Mouse (Mus musculus) ES-Bruce4 (cell line): Measurements from ENCODE around the gene Cltb.

Source experiments
- CTCF ChIP-seq: IDR thresholded peaks from one replicate; pipeline ENCODE4 v1.8.1; 2011; ENCODE audit warnings: low read depth, low read length
- POLR2A ChIP-seq: IDR thresholded peaks from one replicate; pipeline ENCODE4 v1.8.1; 2011; ENCODE audit warnings: low read length; ENCODE audit not compliant: insufficient read depth

DNA sequence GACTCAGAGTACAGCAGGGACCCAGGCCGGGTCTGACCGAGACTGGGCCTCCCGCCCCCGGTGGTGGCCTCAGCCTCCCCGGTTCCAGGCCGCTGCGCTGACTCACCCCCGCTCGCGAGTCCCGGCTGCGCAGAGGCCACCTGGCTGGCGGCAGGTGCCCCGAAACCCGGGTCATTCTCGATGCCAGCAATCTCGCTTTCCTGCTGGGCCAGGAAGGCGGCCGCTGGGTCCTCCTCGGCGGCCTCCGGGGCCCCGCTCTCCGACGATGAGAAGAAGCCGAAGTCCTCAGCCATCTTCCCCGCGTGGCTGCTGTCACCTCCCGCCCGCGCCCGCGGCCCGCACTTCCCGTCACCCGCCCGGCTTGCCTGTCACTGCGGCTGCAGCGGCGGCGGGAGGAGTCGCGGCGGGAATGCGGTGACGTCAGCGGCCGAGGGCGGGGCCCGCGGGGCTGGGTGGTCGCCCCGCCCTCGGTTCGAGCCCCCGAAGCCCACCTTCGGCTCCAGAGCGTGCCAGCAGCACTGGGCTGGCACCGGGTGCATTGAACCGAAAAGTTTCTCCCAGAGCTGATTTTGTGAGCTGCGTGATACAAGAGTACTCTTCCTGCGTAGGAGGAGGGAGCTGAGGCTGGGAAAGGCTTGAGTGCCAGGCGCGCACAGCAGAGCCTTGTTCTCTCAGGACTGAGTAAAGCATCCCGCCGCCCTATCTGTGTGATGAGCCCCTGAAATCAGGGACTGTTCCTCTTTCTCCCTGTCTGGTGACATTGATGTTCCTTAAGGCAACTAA, at the start of gene Cltb:
- TF ChIP-seq POLR2A, result no peak
- no peak for TF ChIP-seq CTCF
